Mouse (Mus musculus) liver (tissue): ENCODE data around the gene Spint3.
A peak's percentile ranks its signal among the peaks of the same experiment; 100 is the strongest.

Experiments
- DNase-seq: peaks from one replicate; pipeline ENCODE4 v3.0.0-alpha.2; 2020; ENCODE audit warnings: mixed read lengths

Spint3 gene

DNA sequence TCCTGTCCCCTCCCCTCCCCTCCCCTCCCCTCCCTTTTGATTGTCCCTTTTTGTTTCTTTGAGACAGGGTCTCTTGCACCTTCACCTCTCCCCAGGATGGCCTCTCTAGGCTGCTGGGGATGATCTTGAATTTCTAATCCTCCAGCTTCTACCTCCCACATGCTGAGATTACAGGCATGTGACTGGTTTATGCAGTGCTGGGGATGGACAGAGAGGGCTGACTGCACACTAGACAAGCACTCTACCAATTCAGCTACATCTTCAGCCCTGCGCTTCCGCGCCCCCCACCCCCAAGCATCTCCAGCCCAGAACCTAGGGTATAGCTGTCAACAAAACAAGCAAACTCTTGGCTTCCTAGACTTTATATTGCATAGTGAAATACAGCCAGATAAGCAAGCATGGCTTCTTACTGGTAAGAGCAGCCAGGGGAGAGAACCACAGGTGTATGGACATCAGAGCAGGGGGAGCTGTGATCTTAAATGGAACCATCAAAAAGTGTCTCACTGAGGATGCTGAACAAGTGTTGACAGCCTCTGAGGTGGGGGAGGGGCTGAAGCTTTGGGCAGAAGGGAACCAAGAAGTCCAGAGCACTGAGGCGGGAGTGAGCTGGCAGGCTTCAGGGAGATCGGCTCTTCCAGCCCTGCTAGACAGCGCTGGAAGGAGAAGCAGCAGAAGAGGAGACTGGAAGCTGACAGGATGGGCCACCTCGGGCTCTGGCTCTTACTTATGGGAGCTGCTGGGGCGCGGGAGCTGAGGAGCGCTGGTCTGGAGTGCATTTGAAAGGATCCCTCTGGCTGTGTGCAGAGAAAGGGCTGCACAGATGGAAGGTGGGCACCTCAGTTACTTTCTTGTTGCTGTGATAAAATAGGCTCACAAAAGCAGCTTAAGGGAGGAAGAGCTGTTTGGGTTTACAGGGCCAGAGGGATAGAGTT lies 23.0 kb downstream of the Spint3 start:
- no peak for DNase-seq

GRCm38 (mm10) chr2:164549338-164549737 lies 23.9 kb downstream of the Spint3 start:
- DNase-seq: no peak

- no peak for DNase-seq
These were observed 28.7 kb downstream of the Spint3 start for GRCm38 (mm10) chr2:164544454-164545097.

- DNase-seq: no peak
These were observed 29.5 kb downstream of the Spint3 start for GRCm38 (mm10) chr2:164543745-164544144.

- no peak for DNase-seq
These were observed 30.7 kb downstream of the Spint3 start for GRCm38 (mm10) chr2:164542598-164542997.

DNA sequence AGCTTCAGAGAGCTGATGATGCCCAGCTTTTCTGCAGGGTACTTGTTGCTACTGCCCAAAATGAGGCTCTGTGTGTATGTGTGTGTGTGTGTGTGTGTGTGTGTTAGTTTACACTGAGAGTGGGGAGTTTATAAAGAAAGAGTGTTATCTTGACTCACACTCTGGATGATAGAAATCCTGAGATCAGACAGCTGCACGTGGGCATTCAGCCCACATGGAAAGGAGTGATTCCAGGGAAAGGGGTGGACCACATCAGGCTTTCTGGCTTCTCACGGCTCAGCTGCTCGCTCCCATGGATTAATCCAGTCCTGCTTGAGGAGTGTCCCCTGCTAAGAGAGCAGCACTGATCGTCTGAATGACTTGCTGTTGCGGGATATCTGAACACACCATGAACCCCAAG lies 31.1 kb downstream of the Spint3 start:
- DNase-seq: no peak

DNA sequence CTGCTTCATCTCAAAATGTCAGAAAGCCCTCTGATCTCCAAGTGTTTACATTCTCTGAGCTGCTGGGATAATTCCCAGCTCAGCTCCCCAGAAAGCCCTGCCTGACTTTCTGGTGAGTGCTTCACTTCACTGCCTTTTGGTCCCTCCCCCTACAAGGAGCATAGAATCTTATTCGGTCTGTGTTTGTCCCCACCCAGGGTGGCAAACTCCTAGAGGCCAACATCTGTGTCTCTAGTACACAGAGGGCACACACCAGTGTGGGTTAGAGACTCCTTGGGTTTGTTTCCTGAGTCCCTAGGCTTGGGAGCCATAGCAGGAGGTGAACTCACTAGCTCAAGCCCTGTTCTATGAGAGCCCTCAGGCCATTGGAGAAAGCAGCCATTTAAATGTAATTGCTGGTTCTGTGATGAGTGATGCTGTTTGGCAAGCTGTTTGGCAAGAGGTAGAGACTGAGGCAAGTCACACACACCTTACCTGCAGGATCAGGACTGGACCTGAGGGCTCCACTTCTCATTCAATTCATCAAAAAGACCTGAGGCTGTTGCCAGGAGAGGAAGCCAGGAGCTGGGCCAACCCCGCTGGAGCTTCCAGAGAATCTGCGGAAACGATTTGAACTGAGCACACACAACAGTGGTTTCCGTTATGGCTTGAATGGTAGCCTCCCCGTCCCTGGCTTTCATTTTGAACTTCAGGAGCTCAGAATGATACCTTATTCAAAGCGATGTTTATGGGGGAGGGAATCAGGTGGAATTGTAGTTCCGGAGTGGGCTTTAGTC lies 32.4 kb downstream of the Spint3 start:
- no peak for DNase-seq

GRCm38 (mm10) chr2:164537003-164537402 lies 36.3 kb downstream of the Spint3 start:
- DNase-seq: no peak

DNA sequence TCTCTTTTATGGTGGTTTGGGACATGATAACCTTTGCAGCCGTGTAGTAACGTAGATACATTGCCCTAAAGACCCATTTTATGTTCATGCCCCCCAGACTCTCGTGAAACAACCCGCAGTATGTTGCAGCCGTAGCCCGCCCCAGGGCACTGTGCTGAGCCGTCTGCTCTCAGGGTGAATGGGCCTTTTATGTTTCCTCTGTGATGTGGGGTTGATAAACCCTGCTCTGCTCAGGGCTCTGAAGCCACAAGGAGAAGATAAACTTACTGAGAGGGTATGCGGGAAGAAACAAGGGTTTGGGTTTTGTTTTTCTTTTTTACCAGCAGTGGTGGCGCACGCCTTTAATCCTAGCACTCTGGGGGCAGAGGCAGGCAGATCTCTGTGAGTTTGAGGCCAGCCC lies 38.9 kb downstream of the Spint3 start:
- no peak for DNase-seq

DNA sequence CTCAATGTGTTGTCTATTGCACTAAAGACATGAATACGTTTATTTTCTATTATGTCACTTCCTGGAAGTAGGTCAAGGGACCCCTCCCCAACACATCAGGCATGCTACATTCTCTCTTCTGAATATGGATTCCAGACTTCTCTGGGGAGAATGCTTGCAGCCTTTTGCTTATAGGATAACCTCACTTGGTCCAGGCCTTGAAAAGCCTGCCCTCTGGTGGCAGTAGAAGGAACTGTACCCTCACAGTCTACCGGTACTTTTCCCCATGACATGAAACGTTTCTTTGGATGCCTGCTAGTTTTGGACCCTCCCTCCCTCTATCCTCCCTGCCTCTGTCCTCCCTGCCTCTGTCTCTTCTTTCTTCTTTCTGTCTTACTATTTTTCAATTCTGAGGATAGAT lies 42.1 kb downstream of the Spint3 start:
- peak; percentile 69 for DNase-seq

DNA sequence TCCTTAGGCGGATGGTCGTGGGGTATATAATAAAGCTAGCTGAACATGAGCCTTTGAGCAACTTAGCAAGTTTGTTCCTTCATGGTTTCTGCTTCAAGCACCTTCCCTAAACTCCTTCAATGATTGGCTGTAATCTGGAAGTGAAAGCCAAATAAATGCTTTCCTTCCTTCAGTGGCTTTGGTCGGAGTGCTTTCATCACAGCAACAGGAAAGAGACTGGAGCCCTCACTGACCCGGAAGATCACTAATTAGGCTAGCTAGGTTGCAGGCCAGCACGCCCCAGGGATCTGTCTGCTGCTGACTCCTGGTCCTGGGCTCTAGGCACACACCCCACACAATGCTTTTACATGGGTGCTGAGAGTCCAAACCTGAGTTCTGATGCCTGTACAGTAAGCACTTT lies 44.7 kb downstream of the Spint3 start:
- no peak for DNase-seq

DNA sequence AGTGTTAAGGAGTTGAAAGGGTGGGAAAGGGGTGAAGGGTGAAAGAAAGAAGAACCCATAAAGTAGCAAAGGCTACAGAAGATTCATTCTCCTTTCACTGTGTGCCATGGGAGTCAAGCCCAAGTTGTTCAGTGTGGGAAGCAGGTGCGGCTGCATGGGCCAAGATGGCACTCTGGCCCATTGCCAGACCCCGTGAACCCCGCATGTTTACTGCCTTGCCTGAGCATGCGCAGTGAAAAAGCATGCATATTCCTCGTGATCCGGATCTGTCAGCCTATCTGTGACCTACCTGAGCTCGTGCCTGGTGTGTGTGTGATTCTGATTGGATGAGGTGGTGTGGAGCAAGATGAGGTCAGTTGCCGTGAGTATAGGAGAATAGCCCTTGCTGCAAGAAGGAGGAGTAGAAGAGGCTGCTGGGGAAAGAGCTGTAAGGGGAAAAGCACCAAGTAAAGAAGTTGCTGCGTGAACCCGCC lies 49.9 kb downstream of the Spint3 start:
- DNase-seq: no peak

- no peak for DNase-seq
These were observed 51.0 kb downstream of the Spint3 start for GRCm38 (mm10) chr2:164522280-164522679.

DNA sequence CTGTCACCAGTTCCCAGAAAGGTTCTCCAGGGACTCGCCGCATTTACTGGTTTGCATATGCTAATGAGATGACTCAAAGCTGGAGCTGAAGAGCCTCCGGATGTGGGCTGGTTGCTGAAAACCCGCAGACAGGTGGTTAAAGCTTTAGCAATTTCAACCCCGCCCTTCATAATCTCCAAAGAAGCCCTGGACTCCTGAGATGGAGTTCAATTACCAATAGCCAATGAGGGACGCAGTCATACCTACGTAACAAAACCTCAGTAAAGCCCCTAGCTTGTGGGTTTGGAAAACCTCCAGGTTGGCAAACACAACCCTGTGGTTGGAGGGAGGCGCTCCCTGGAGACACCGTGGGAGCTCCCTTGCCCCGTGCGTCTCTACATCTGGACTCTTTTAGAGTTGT lies 51.4 kb downstream of the Spint3 start:
- no peak for DNase-seq

DNA sequence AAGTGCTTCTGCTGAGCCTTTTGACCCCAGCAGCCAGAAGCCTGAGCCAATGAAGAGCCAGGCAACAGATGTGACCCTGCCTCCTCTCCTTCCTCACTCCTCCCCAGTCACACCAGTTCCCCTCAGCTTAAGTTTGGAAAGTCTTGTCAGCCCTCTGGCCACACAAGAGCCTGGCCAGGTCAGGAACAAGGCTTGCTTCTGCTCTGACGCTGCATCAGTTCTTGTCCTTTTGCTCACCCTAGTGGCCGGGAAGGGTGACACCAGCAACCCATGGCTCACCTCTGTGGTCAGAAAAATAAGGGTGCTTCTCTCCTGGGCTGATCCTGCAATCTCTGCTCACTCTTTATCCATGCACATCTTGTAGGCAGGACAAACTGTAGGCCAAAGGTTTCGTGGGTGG lies 52.5 kb downstream of the Spint3 start:
- DNase-seq: peak; percentile 53
